Mouse (Mus musculus): ENCODE measurements around the gene Stx8.

The Stx8 gene

DNA sequence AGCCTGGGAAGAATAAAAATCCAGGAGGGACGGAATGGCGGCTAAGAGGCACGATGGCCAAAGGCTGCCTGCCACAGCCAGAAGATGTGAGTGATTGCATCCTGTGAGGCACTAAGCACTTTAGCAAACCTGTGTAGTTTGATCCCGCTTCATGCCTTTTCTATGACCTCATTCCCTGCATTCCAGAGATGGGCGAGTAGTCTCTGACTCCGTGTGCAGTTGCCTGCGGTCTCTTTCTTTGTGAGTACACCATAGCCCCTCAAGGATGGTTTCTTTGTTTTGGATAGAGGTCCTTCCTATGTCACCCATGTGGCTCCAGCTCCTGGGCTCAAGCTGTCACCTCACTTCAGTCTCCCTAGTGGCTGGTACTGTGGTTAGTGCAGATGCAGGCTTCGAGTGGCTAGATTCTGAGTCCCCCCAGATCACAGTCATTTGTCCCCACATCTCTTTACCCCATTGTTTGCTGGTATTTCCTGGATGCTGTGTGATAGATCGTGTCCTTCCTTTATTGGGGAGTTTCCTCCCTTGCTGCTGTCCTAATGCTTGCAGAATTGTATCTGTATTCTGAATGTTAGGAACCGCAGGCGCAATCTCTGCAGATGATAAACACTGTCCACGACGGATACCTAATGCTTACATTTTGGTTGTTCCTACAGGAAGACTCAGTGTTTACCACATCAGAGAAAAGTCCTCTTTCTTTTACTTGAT lies 124.0 kb downstream of the Stx8 start:
- no peak for DNase-seq

DNA sequence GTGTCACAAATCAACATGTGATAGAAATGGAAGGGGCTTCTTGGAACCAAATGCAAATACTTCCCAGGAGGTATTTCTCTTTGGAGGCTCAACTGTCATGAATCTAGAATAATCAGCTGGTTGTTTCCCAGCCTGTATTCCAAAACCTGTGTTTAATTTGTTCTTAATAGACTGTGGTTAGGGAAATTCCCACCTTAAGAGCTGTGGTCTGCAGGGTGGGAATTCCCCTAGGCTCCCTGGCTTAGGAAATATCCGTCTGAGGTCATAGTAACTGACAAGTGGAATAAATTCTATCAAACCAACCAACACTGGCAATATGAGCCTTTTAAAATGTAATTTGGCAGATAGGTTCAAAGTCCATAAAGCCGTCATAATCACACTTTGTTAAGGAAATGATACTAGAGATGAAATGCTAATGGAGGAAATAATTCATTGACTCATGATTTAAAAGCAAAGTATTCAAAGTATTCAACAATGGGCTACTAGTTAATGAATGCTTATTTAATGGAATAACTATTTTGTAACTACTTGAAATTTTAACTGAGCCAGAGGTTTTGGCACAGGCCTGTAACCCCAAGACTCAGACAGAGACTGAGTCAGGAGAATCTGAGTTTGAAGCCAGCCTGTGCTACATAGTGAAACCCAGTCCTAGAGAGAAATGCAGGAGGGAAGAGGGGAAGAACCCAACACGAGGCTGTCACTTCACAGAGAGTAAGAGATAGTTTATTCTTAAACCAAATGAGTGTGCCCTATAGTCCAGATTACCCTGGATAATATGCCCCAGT lies 126.2 kb downstream of the Stx8 start:
- DNase-seq = no peak

DNA sequence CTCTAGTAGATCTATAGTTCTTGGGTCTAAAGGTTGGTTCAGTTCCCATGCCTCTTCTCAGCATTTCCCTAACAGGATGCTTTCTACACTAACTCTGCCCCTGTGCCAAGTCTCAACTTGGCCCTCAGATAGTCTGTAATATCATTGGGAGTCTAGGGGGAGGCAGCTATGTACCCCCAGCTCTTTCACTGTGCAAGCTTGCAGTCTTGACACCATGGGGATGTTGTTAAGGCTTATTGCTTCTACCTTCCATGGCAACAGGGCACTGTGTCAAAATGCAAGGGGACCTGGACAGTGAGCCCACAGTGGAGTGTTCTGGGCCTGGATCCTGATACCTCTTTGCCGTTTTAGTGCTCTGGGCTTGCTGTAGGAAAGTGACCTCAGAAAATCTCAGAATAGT lies 135.6 kb downstream of the Stx8 start:
- DNase-seq = no peak

DNA sequence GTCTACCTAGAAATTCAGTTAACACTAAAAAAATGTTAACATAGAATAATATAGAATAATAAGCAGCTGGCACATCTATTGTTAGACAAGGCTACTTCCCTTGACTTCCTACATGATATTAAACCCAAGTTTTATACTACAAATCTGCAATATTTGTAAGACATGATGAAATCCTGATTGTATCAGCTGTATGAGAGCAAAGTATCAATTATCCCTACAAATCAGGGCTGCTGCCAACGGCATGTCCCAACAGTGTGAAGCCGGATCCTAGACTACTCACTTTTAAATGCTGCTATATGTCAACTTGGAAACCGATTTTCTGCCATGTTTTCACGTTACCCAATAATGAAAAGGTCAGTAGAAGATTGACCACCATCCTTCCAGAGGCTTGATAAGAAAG lies 137.5 kb downstream of the Stx8 start:
- no peak for DNase-seq

DNA sequence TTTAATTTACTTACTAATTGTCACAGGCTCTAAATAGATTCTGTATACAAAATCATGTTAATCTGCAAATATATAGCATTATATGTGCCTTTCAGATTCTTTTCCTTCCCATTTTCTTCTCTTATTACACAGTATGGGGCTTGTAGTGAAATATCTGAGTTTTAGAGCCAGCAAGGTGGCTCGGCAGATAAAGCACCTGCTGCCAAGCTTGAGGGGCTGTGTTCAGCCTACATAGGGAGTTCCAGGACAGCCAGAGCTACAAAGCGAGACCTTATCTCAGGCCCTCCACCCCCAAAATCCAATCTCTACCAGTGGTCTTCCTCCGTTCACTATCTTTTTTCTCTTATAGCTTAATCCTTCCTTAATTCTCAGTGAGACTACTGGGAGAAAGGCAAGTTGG lies 140.1 kb downstream of the Stx8 start:
- no peak for DNase-seq

DNA sequence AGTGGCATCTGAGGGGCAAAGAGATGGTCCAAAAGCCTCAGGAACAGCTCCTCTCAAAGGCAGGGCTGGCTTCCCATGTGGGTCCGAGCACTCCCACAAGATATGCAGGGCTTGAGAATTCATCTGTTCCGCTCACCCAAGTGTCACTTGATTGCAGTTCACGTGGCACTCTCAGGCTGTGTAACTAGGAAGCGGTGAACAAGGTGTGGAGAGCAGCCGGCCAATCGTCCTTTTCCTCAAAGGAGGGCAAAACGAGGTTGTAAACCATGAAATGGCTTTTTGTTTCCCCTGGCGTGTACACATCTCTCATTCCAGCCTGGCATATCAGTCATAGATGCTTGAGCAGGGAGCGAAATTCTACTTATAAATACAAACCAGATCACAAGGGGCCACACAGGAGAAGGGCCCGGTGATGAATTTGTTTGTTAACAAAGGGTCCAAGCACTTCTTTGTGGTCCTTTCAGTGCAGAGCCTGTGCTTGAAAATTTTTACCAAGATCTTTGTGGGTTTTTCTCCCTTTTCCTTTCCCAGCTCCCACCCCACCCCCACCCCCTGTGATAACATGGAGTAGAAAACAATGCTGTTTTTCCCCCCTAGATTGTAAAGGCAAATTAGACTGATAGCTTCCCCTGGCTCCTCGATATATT lies 147.6 kb downstream of the Stx8 start:
- DNase-seq = no peak

DNA sequence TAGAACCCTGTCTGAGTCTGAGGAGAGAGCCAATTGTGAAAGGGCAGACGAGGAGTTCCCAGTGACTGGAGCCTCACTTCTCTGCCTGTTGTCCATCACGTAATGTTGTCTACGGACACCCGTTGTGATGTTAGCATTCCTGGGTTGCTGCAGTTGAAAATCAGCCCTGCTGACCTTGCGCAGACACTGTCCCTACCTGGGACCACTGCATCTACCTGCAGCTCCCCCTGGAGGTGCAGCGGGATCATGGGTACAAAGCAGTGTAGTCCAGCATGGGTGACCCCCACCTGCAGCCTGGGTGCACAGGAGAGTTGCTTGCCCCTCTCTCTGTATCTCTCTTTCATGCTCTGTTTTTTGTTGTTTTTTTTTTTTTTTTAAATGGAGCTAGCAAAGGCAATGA lies 148.2 kb downstream of the Stx8 start:
- no peak for DNase-seq

DNA sequence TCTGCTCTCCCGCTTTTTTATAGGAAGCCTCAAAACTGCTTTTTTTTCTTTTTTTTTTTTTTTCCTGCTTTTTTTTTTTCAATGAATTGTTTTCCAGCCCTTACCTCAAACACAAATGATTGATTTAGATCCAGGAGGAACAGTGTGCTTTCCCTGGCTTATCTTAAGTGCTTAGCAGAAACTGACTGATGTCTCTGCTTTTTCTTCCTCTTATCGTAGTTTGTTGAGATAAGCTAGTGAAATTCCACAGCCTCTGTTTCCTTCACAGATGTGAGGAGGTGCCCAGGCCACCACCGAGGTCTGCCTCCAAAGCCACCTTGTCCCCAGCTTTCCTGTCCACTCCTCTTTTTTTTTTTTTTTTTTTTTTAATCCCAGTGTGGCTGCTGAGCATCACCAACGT lies 150.2 kb downstream of the Stx8 start:
- DNase-seq = no peak

DNA sequence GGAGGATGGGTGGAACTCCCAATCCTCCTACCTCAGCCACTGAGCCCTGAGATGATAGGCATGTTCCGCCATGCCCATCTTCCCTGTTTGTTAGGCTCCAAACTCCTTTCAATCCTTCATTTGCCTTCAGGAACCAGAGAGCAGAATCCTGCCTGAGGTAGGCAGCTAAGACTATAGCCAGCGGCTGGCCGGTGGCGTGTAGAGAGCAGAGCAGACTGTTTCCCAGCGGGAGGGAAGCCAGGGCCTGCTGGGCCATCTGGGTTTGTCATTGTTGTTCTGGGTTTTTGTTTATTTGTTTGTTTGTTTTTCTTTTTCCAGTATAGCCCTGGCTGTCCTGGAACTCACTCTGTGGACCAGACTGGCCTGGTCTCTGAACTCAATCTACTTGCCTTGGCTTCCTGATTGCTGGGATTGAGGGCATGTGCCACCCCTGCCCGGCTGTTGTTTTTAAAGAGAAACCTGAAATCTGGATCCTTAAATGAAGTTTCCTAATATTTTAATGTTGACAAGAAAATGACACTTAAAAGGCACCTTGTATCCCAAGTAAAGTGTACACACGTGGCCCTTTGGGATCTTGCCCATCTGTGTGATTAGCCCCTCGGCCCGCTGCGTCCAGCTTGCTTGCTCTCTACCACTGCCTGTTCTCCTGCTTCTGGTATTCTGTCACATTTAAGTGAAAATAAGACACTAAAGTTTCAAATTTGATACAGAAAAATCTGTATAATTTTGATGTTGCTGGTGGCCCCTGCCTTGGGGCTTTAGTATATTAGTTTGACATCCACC lies 152.1 kb downstream of the Stx8 start:
- no peak for DNase-seq

DNA sequence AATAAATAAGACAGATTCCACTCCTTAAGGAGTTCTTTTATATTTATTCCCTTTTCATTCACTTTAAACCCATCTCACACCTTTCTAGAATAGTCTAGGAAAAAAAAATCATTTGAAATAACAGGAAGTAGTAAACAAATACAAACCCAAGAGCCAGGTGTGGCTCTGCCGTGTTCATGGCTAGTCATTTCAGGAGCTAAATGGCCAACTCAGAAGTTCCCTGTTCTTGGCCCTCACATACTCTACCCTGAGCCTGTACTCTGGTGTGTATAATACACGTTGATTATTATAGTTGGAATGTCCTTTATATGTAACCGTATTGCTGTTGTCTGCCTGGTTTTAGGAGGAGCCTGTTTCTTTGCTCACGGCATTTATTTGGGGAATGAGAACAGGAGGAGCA lies 152.7 kb downstream of the Stx8 start:
- no peak for DNase-seq

DNA sequence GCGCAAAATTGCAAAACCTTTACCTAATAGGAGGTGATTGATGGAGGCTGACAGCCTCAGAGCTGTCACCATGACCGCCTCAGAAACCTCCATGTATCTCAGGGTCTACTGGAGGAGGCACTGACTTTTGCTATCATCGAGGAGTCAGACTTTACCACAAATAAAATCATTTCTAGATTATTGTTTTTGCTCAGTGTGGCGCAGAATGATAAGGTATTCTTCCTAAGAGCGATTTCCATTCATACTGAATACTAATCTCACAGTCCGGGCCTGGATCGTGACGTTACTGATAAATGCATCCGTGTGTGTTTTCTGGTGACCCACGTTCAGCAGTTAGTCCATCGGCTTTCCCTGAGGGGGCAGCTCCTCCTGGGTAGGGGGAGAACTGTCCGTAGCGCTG lies 153.1 kb downstream of the Stx8 start:
- DNase-seq = no peak

DNA sequence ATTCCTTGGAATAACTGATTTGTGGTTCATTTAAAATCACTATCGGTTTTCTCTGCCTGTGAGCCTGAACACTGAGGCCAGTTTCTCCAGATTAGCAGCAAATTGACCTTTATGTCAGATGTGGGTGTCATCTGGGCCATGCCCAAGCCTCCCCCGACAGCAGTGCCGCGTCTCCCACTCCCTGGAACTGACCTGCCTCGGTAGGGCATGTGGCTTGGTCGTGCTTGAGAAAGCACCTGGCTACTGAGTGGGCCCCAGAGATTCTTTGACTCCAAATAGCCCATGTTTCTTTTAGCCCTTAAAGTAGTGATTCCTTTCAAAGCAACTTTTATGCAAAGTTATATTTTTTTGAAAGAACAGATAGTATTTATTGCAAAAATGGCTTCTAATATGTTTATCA lies 155.3 kb downstream of the Stx8 start:
- no peak for DNase-seq

DNA sequence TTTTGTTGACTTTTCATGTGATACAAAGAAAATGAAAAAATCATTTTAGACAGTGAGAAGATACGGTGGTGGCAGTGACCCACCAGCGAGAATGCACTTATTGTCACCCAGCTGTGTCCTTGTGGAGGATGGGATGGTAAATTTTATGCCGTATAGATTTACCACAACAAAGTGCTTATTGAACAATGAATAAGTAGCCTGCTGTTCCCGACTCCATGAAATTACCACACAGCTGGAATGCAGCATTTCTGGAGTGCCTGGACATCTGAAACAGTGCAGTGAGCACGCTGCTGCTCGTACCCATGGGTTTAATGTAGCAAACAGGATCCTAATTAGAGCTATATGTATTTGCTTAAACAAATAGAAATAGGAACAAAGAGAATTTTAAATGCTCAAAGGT lies 155.7 kb downstream of the Stx8 start:
- no peak for DNase-seq

DNA sequence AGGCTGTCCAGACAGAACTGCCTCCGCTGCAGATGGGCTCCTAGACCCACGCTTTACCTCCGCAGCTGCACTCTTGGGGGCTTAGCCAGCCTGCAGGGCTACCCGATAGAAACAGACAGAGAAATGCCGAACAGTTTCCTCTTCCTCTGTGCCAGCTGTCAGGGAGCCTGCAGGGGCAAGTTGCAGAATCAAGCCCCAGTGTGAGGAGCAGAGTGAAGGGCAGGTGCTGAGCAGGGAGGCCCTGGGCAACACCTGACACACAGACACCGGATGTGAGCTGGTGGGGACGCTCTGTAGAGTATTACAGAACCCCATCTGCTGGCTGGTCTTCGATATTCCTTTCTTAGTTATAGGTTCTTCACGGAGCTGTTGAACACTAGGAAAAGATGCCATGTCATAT lies 160.1 kb downstream of the Stx8 start:
- DNase-seq = peak; percentile 35

DNA sequence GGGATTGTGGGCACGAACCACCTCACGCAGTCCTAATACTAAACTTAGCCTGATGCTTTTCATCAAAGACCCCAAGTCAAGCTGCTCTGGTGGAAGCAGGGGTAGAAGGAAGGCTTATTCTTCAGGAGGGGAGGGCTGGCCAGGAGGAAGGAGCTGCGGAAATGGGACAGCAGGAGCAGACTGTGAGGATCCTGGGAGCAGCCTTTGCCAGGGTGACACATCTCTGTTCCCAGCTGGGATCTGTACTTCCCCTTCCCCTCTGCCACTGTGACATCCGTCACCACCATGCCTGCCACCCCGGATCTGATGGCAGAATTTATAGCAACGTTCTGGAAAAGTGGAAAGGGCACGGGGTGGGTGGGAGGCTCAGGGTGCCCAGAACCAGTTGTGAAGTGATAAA lies 168.5 kb downstream of the Stx8 start:
- DNase-seq = no peak

DNA sequence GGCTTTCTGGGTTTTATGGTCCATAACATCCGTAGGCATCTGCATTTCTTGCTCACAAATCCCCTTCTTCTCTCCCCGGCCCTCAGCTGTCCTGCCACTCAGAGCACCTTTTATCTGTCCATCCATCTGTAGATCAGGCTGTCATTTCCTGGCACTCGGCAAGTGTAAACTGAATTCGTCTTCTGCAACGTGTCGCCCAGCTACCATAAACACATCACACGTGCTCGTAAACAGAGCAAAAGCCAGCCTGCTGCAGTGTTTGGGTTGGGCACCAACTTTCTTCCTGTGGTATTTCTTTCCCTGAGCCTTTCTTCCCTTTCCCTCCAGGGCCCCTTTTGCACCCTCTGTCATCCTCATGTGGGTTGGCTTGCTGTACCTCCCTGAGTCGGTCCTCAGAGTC lies 169.4 kb downstream of the Stx8 start:
- no peak for DNase-seq

DNA sequence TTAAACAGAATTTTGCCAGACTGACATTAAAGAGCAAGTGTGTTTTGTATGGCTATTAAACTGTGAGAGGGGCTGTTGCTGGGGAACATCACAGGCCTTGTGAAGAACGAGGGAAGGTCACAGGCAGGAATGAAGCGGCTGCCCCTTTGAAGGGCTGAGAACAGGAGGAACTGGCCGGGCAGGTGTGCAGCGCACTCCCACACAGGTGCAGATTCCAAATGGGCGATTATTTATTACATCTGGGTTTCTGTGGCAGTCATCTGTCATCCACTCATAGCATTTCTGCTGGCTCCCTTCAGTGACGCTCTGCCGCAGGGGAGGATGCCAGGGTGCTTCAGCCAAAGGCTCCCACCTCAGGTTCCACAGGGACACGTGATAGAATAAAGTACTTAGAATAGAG lies 170.7 kb downstream of the Stx8 start:
- DNase-seq = no peak

DNA sequence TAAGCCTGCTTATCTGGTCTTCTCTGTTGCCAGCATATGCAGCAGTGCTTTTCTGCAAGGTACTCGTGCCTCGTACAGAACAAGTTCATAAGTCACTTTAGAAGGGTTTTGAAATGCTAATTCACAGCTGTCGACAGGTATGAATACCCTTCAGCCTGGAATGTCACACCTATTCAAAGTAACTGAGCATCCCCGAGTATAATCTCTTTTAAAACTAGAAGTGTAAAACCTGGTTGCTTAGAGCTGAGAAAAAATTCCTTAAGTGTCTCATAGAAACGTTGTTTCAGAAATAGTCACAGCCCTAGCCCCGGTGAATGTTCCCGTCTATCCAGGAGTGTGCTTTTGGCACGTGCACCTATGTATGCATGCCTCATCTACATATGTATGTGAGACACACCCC lies 176.3 kb downstream of the Stx8 start:
- no peak for DNase-seq

DNA sequence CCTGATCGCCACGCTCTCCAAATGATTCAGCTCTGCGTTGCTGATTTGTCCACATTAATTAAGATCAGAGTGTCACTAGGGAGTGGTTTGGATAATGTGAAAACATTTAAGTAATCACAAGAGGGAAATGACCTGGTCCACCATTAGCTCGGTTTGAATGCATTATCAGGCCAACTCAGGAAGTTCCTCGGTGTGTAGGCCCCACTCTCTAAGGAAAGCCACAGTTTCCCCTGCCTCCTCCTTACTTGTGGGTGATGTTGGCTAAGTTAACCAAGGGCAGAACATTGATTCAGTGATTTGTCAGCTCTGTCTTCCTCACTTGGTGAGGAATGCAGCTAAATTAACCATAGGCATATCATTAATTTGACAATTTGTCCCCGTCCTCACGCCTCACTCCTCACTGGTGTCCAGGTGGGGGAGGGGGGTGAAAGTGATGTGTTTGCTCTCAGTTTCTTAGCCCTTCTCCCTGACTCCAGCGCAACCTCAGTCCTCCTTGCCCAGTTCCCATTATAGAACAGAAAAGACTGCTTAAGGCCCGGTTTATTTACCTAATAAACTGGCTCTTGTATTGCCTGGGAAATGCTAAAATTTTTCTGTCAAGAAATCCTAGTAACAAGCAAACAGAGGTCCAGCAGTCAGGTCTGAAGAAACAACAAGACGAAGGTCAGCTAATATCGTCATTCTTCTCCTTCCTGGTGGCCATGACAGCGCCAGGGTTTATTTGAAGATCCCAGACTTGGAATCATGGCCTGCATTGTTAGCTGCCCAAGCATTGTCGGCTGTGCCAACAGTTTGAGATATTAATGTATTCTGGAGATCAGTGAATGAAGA lies 178.5 kb downstream of the Stx8 start:
- DNase-seq = no peak

DNA sequence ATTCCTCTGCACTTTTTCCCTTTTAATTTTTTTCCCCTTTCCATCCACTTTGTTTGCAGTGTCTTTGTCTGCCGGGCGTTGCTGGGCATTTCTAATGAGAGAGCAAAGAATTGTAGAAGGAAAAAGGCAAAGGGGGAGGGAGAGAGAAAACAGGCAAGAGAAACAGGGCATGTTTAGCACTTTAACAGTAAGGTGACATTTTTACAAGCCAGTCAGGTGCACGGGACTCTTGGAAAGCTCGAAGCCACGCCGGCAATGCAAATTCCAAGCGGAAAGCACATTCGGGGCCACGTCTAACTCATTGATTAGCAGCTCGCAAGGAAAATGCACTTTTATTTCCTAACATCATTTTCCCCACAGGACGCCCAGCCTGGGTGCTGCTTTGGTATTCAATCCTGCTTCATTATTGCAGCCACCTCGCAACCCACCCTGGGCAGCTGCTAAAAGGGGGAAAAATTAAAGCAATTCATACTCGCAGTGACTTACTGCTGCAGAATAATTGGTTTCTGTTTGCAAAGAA lies 179.1 kb downstream of the Stx8 start:
- no peak for DNase-seq

DNA sequence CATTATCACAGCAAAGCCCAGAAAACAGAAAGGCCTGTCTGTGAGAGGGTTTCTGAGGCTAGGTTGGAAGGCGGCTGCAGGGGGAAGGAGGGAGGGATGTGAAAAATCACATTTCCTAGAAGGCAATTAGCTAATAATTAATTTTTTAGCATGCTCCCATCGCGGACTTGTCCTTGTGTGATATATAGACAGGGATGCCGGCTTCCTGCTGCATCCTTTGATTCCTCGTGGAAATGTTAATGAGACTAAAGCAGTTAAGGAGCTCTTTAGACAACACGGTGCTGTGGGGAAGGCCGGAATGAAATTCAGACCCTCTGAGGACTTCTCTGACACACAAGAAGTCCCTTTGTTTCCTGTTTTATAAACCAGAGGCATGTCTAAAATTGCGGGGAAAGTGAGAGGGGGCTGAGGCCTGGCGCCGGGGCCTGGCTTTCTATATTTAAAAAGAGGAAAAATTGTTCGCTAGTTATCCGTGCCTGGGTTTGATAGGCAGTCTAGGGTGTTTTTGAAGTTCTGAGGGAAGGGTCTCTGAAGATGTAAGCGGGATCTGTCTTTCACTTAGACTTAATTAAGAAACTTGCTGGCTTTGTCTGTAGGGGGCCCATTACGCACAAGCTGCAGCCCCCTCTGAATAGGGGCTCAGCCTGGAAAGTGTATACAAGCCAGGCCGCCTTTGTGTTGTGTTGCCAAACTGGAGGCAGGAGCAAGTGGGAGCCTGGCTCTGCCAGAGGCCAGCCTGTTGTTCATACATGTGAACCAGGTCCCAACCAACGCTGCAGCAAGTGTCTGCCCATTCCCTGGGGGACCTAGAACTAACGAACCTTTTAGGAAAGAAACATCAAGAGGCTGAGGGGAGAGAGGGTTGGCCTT lies 179.8 kb downstream of the Stx8 start:
- DNase-seq = no peak
